Mouse (Mus musculus): ENCODE measurements around the gene Eef1akmt2. TPM values are rescaled to one million over a fixed set of nuclear protein-coding genes. Genes with fewer than 3 reads are reported as not detected.

The Eef1akmt2 gene
- polyA plus RNA-seq, 1 experiment from 2014 or later: 91.4 TPM

- Histone ChIP-seq H3K4me1 (peaks cover 25% of the 10 kb centered on the region), H3K9me3 (no peaks in the 10 kb centered on the region), H3K4me2 (replicated peaks) (no peak overlapping the region), H3K9ac (replicated peaks) (no peak overlapping the region), H3K36me3 (0 out of 2 replicates have a peak, but pooled peaks cover 3% of the 10 kb centered on the region), H3K4me3 (no peak overlapping the region), H3K27ac (replicated peaks) (no peak overlapping the region), H3K27me3 (no peaks in the 10 kb centered on the region)
- ATAC-seq (ENCODE audit: low FRiP score, low read depth): no peak
- 93% methylated on average over 5 of the region's 5 CpGs for WGBS
Observed at GRCm38 (mm10) chr7:132795141-132795540, 57.3 kb downstream of the Eef1akmt2 start.

GRCm38 (mm10) chr7:132793467-132793866 lies 59.0 kb downstream of the Eef1akmt2 start:
- Histone ChIP-seq H3K4me3 (no peak overlapping the region), H3K4me1 (peaks cover 25% of the 10 kb centered on the region), H3K9me3 (no peaks in the 10 kb centered on the region), H3K27ac (replicated peaks) (no peak overlapping the region), H3K9ac (replicated peaks) (no peak overlapping the region), H3K4me2 (replicated peaks) (no peak overlapping the region), H3K27me3 (no peaks in the 10 kb centered on the region), H3K36me3 (peaks cover 1% of the 10 kb centered on the region; the same call in 1 of the 2 replicates)
- WGBS: 82% methylated on average over 6 of the region's 6 CpGs
- no peak for ATAC-seq (ENCODE audit: low FRiP score, low read depth)

GRCm38 (mm10) chr7:132790447-132791219 lies 61.8 kb downstream of the Eef1akmt2 start:
- H3K4me3 ChIP-seq: no peak overlapping the region

GRCm38 (mm10) chr7:132788826-132789225 lies 63.6 kb downstream of the Eef1akmt2 start:
- Histone ChIP-seq H3K4me2 (replicated peaks) (no peak overlapping the region), H3K36me3 (no peaks in the 10 kb centered on the region; the same call in 1 of the 2 replicates), H3K27ac (replicated peaks) (no peak overlapping the region), H3K9me3 (no peaks in the 10 kb centered on the region), H3K4me3 (no peak overlapping the region), H3K9ac (replicated peaks) (no peak overlapping the region), H3K4me1 (peaks cover 33% of the 10 kb centered on the region), H3K27me3 (no peaks in the 10 kb centered on the region)
- 94% methylated on average over 13 of the region's 13 CpGs for WGBS
- ATAC-seq (ENCODE audit: low FRiP score, low read depth): no peak

More at GRCm38 (mm10) chr7:132790447-132791219, 61.8 kb downstream of the Eef1akmt2 start:
- H3K9ac ChIP-seq (replicated peaks): no peak overlapping the region
- H3K36me3 ChIP-seq: no peaks in the 10 kb centered on the region; the same call in 1 of the 2 replicates
- H3K4me2 ChIP-seq (replicated peaks): no peak overlapping the region
- 88% methylated on average over 14 of the region's 14 CpGs for WGBS
- H3K9me3 ChIP-seq: no peaks in the 10 kb centered on the region
- H3K27me3 ChIP-seq: no peaks in the 10 kb centered on the region
- no peak for ATAC-seq (ENCODE audit: low FRiP score, low read depth)
- H3K27ac ChIP-seq (replicated peaks): no peak overlapping the region
- H3K4me1 ChIP-seq: peaks cover 35% of the 10 kb centered on the region

- no peak overlapping the region for H3K4me3 ChIP-seq
- H3K27ac ChIP-seq (replicated peaks): no peak overlapping the region
- no peak for ATAC-seq (ENCODE audit: low FRiP score, low read depth)
- H3K36me3 ChIP-seq: no peaks in the 10 kb centered on the region; the same call in 1 of the 2 replicates
- H3K4me1 ChIP-seq: peaks cover 25% of the 10 kb centered on the region
- H3K9me3 ChIP-seq: no peaks in the 10 kb centered on the region
- H3K9ac ChIP-seq (replicated peaks): no peak overlapping the region
- no peaks in the 10 kb centered on the region for H3K27me3 ChIP-seq
- H3K4me2 ChIP-seq (replicated peaks): no peak overlapping the region
- WGBS: 92% methylated on average over 4 of the region's 4 CpGs
Observed at GRCm38 (mm10) chr7:132787496-132788190, 64.8 kb downstream of the Eef1akmt2 start.

- peaks cover 28% of the 10 kb centered on the region for H3K4me1 ChIP-seq
- H3K4me3 ChIP-seq: no peak overlapping the region
- WGBS: 95% methylated on average over 4 of the region's 4 CpGs
- no peaks in the 10 kb centered on the region for H3K9me3 ChIP-seq
- H3K4me2 ChIP-seq (replicated peaks): no peak overlapping the region
- no peak for ATAC-seq (ENCODE audit: low FRiP score, low read depth)
- H3K27ac ChIP-seq (replicated peaks): no peak overlapping the region
- H3K36me3 ChIP-seq: no peaks in the 10 kb centered on the region; the same call in 1 of the 2 replicates
- no peaks in the 10 kb centered on the region for H3K27me3 ChIP-seq
- no peak overlapping the region for H3K9ac ChIP-seq (replicated peaks)
Observed at GRCm38 (mm10) chr7:132787022-132787421, 65.5 kb downstream of the Eef1akmt2 start.

GRCm38 (mm10) chr7:132786522-132786921 lies 66.0 kb downstream of the Eef1akmt2 start:
- H3K9me3 ChIP-seq: no peaks in the 10 kb centered on the region
- no peaks in the 10 kb centered on the region for H3K27me3 ChIP-seq
- H3K36me3 ChIP-seq: no peaks in the 10 kb centered on the region; the same call in 1 of the 2 replicates
- peaks cover 29% of the 10 kb centered on the region for H3K4me1 ChIP-seq
- ATAC-seq (ENCODE audit: low FRiP score, low read depth): no peak
- no peak overlapping the region for H3K4me3 ChIP-seq
- 61% methylated on average over 4 of the region's 4 CpGs for WGBS
- no peak overlapping the region for H3K27ac ChIP-seq (replicated peaks)
- no peak overlapping the region for H3K9ac ChIP-seq (replicated peaks)
- no peak overlapping the region for H3K4me2 ChIP-seq (replicated peaks)

- Histone ChIP-seq H3K27ac (replicated peaks) (no peak overlapping the region), H3K9ac (replicated peaks) (no peak overlapping the region), H3K4me1 (peaks cover 33% of the 10 kb centered on the region), H3K4me2 (replicated peaks) (no peak overlapping the region), H3K4me3 (no peak overlapping the region), H3K9me3 (no peaks in the 10 kb centered on the region), H3K27me3 (no peaks in the 10 kb centered on the region), H3K36me3 (no peaks in the 10 kb centered on the region; the same call in 1 of the 2 replicates)
- no peak for ATAC-seq (ENCODE audit: low FRiP score, low read depth)
- WGBS: 85% methylated on average over 7 of the region's 7 CpGs
Observed at GRCm38 (mm10) chr7:132786011-132786410, 66.5 kb downstream of the Eef1akmt2 start.

GRCm38 (mm10) chr7:132784101-132784500 lies 68.4 kb downstream of the Eef1akmt2 start:
- peaks cover 37% of the 10 kb centered on the region for H3K4me1 ChIP-seq
- no peak for ATAC-seq (ENCODE audit: low FRiP score, low read depth)
- H3K27ac ChIP-seq (replicated peaks): no peak overlapping the region
- H3K9ac ChIP-seq (replicated peaks): no peak overlapping the region
- H3K4me3 ChIP-seq: no peak overlapping the region
- no peaks in the 10 kb centered on the region for H3K9me3 ChIP-seq
- no peak overlapping the region for H3K4me2 ChIP-seq (replicated peaks)
- no peaks in the 10 kb centered on the region for H3K27me3 ChIP-seq
- H3K36me3 ChIP-seq: peaks cover under 1% of the 10 kb centered on the region; the same call in 1 of the 2 replicates
- WGBS: 90% methylated on average over 5 of the region's 5 CpGs

GRCm38 (mm10) chr7:132781850-132782249 lies 70.6 kb downstream of the Eef1akmt2 start:
- Histone ChIP-seq H3K27me3 (no peaks in the 10 kb centered on the region), H3K9me3 (no peaks in the 10 kb centered on the region), H3K9ac (replicated peaks) (no peak overlapping the region), H3K4me3 (no peak overlapping the region), H3K4me1 (peaks cover 39% of the 10 kb centered on the region), H3K27ac (replicated peaks) (peak overlapping the region; percentile 64), H3K36me3 (peaks cover 21% of the 10 kb centered on the region), H3K4me2 (replicated peaks) (peak overlapping the region; percentile 22; the same call in 1 of the 2 replicates)
- ATAC-seq (ENCODE audit: low FRiP score, low read depth): no peak
- 53% methylated on average over 6 of the region's 6 CpGs for WGBS

GRCm38 (mm10) chr7:132781130-132781814 lies 71.2 kb downstream of the Eef1akmt2 start:
- H3K9ac ChIP-seq (replicated peaks): 0 out of 2 replicates have a peak overlapping the region, but pooled peaks have one; percentile 20
- H3K36me3 ChIP-seq: peaks cover 27% of the 10 kb centered on the region
- WGBS: 13% methylated on average over 7 of the region's 7 CpGs
- H3K4me3 ChIP-seq: no peak overlapping the region
- peak overlapping the region; percentile 22; the same call in 1 of the 2 replicates for H3K4me2 ChIP-seq (replicated peaks)
- peak overlapping the region; percentile 64 for H3K27ac ChIP-seq (replicated peaks)
- no peaks in the 10 kb centered on the region for H3K27me3 ChIP-seq
- no peaks in the 10 kb centered on the region for H3K9me3 ChIP-seq
- H3K4me1 ChIP-seq: peaks cover 36% of the 10 kb centered on the region
- peak; percentile 67 for ATAC-seq (ENCODE audit: low FRiP score, low read depth)
